Mouse (Mus musculus): Measurements from ENCODE around the gene Atp8a2. TPM values are rescaled to one million over a fixed set of nuclear protein-coding genes. Genes with fewer than 3 reads are reported as not detected.

Atp8a2 gene
- polyA plus RNA-seq, 1 experiment, result 0.01 TPM

DNA sequence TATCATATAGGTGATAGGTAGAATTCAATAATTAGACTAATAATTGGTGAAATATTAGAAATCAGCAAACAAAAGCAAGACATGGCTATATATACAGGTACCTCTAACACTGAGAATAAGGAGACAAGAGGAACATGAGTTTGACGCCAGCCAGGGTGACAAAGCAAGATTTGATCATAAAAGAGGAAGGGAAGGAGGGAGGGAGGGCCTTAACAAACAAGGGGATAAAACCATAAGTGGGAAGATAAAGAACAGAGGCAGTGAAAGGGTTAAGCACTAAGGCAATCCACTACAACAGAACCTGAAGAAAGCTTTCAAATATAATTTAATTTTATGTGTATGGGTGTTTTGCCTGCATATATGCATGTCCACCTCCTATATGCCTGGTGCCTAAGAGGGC is 2.4 kb downstream of the Atp8a2 start:
- TF ChIP-seq TAL1 (IDR thresholded peaks at IDR 0.05; ENCODE audit: low read length), result no peak
- no peak for TF ChIP-seq GATA1 (IDR thresholded peaks at IDR 0.05; ENCODE audit: low read length)
- Histone ChIP-seq H3K9me3 (ENCODE audit: control insufficient read depth, low read length) (peaks cover 3% of the 10 kb centered on the region), H3K4me3 (replicated peaks) (no peak overlapping the region), H3K36me3 (ENCODE audit: control insufficient read depth) (no peaks in the 10 kb centered on the region), H3K27me3 (ENCODE audit: control insufficient read depth) (no peaks in the 10 kb centered on the region), H3K4me1 (ENCODE audit: control insufficient read depth) (no peaks in the 10 kb centered on the region)

DNA sequence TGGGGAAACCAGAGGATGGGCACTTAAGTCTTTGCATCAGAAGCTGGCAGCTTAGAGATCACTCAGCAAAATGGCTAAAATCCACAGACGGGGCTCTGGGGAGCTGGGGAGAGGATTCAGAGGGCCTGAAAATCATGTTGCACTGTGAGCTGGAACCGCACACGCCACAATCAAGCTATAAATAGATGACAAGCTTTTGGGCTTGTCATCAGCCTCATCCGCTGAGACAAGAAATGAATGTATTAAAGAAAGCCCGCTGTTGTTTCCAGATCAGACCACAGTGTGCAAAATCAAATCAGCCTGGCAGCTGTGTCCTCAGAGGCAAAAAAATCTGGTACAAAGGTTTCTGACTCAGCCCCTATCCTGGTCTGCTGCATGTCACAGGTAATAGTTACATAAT is 7.2 kb downstream of the Atp8a2 start:
- Histone ChIP-seq H3K36me3 (ENCODE audit: control insufficient read depth) (no peaks in the 10 kb centered on the region), H3K4me1 (ENCODE audit: control insufficient read depth) (no peaks in the 10 kb centered on the region), H3K9me3 (ENCODE audit: control insufficient read depth, low read length) (peaks cover 3% of the 10 kb centered on the region), H3K27me3 (ENCODE audit: control insufficient read depth) (no peaks in the 10 kb centered on the region), H3K4me3 (replicated peaks) (no peak overlapping the region)
- TF ChIP-seq GATA1 (IDR thresholded peaks at IDR 0.05; ENCODE audit: low read length), result no peak
- TF ChIP-seq TAL1 (IDR thresholded peaks at IDR 0.05; ENCODE audit: low read length), result no peak

GRCm38 (mm10) chr14:60188201-60188825 is 8.7 kb downstream of the Atp8a2 start:
- Histone ChIP-seq H3K27me3 (ENCODE audit: control insufficient read depth) (no peaks in the 10 kb centered on the region), H3K4me1 (ENCODE audit: control insufficient read depth) (no peaks in the 10 kb centered on the region), H3K9me3 (ENCODE audit: control insufficient read depth, low read length) (peaks cover 3% of the 10 kb centered on the region), H3K36me3 (ENCODE audit: control insufficient read depth) (no peaks in the 10 kb centered on the region), H3K4me3 (replicated peaks) (no peak overlapping the region)
- TF ChIP-seq TAL1 (IDR thresholded peaks at IDR 0.05; ENCODE audit: low read length), result no peak
- TF ChIP-seq GATA1 (IDR thresholded peaks at IDR 0.05; ENCODE audit: low read length), result no peak

DNA sequence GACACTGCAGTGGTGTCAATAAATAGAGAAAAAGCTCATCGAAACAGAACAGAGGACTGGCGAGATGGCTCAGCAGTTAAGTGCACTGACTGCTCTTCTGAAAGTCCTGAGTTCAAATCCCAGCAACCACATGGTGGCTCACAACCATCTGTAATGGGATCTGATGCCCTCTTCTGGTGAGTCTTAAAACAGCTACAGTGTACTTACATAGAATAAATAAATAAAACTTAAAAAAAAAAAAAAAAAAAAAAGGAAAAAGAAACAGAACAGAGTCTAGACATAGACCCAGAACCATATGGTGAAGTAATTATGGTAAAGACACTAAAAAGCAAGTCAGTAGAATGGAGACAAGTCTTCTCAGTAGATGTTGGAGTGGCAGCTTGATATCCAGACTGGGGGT is 15.7 kb downstream of the Atp8a2 start:
- TF ChIP-seq TAL1 (IDR thresholded peaks at IDR 0.05; ENCODE audit: low read length) (no peak), GATA1 (IDR thresholded peaks at IDR 0.05; ENCODE audit: low read length) (no peak)
- peaks cover 32% of the 10 kb centered on the region for H3K27me3 ChIP-seq (ENCODE audit: control insufficient read depth)
- H3K4me3 ChIP-seq (replicated peaks), result no peak overlapping the region
- H3K9me3 ChIP-seq (ENCODE audit: control insufficient read depth, low read length), result no peaks in the 10 kb centered on the region; the same call in 1 of the 2 replicates
- H3K4me1 ChIP-seq (ENCODE audit: control insufficient read depth), result peaks cover 7% of the 10 kb centered on the region
- no peaks in the 10 kb centered on the region for H3K36me3 ChIP-seq (ENCODE audit: control insufficient read depth)

GRCm38 (mm10) chr14:60178571-60178955 is 18.4 kb downstream of the Atp8a2 start:
- no peaks in the 10 kb centered on the region; the same call in 1 of the 2 replicates for H3K9me3 ChIP-seq (ENCODE audit: control insufficient read depth, low read length)
- no peak for TF ChIP-seq GATA1 (IDR thresholded peaks at IDR 0.05; ENCODE audit: low read length)
- no peak for TF ChIP-seq TAL1 (IDR thresholded peaks at IDR 0.05; ENCODE audit: low read length)
- H3K4me1 ChIP-seq (ENCODE audit: control insufficient read depth), result peaks cover 7% of the 10 kb centered on the region
- peaks cover 44% of the 10 kb centered on the region for H3K27me3 ChIP-seq (ENCODE audit: control insufficient read depth)
- no peak overlapping the region for H3K4me3 ChIP-seq (replicated peaks)
- no peaks in the 10 kb centered on the region for H3K36me3 ChIP-seq (ENCODE audit: control insufficient read depth)

DNA sequence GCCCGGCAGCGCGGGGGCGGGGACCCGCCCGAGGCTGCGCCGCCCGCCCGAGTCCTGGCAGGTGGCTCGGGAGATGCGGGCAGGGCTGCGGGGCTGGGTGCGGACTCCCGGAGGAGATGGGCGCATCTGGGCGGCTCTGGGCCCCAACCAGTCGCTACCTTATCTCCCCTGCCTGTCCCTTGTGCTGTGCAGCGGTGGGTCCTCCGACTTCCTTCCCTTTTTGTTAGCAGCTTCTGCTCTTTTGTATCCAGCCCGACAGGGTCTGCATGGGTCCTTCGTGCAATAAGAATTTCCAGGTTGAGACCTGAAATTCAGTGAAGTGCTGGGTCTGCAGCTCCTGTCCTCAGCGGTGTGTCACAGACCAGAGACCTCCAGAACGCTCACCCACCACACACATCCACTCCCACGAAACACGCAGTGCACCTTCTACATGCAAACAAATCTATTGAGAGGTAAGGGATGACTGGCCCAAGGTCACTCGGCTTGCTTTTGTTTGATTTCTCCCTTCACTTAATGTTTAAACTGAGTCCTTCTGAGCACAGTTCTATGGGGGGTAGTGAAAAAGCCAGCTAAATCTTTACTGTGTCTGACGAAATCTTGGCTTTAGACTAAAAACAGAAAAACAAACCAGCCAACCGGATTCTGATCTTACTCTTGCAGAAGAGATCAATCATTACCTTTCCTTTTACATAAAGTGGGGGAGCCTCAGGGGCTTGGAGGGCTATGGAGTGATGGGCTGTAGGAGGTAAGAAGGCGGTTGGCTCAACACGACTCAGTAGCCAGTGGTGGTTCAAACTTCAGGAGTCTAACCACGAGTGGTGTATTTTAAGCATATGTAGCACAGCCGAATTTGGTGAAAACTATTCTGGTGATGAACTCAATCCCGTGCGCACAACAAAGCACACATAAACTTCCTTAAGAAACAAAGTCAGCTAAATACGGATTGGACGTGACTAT is 19.1 kb downstream of the Atp8a2 start:
- peaks cover 7% of the 10 kb centered on the region for H3K4me1 ChIP-seq (ENCODE audit: control insufficient read depth)
- no peaks in the 10 kb centered on the region for H3K36me3 ChIP-seq (ENCODE audit: control insufficient read depth)
- peaks cover 44% of the 10 kb centered on the region for H3K27me3 ChIP-seq (ENCODE audit: control insufficient read depth)
- TF ChIP-seq TAL1 (IDR thresholded peaks at IDR 0.05; ENCODE audit: low read length) (no peak), GATA1 (IDR thresholded peaks at IDR 0.05; ENCODE audit: low read length) (no peak)
- no peaks in the 10 kb centered on the region; the same call in 1 of the 2 replicates for H3K9me3 ChIP-seq (ENCODE audit: control insufficient read depth, low read length)
- peak overlapping the region; percentile 57 for H3K4me3 ChIP-seq (replicated peaks)

GRCm38 (mm10) chr14:60176891-60177613 is 19.9 kb downstream of the Atp8a2 start:
- Histone ChIP-seq H3K27me3 (ENCODE audit: control insufficient read depth) (peaks cover 44% of the 10 kb centered on the region), H3K36me3 (ENCODE audit: control insufficient read depth) (no peaks in the 10 kb centered on the region), H3K9me3 (ENCODE audit: control insufficient read depth, low read length) (no peaks in the 10 kb centered on the region; the same call in 1 of the 2 replicates), H3K4me1 (ENCODE audit: control insufficient read depth) (peaks cover 7% of the 10 kb centered on the region), H3K4me3 (replicated peaks) (peak overlapping the region; percentile 57)
- TF ChIP-seq TAL1 (IDR thresholded peaks at IDR 0.05; ENCODE audit: low read length) (no peak), GATA1 (IDR thresholded peaks at IDR 0.05; ENCODE audit: low read length) (no peak)

- Histone ChIP-seq H3K4me3 (replicated peaks) (peak overlapping the region; percentile 57), H3K36me3 (ENCODE audit: control insufficient read depth) (no peaks in the 10 kb centered on the region), H3K9me3 (ENCODE audit: control insufficient read depth, low read length) (no peaks in the 10 kb centered on the region; the same call in 1 of the 2 replicates), H3K4me1 (ENCODE audit: control insufficient read depth) (peaks cover 7% of the 10 kb centered on the region), H3K27me3 (ENCODE audit: control insufficient read depth) (peaks cover 44% of the 10 kb centered on the region)
- TF ChIP-seq GATA1 (IDR thresholded peaks at IDR 0.05; ENCODE audit: low read length) (no peak), TAL1 (IDR thresholded peaks at IDR 0.05; ENCODE audit: low read length) (no peak)
These were observed 20.5 kb downstream of the Atp8a2 start for GRCm38 (mm10) chr14:60176469-60176890.
